Mouse (Mus musculus) layer of hippocampus, adult 9-11 months (tissue): ENCODE results near the gene Olfr24.
"Not testable (repeated sequence)": the region's sequence is repeated elsewhere in the genome, so short reads cannot be mapped to it uniquely, and the experiment has no call there.

ENCODE experiments used
- DNase-seq: peaks from one replicate; pipeline ENCODE4 v3.0.0; 2022

Gene Olfr24

GRCm38 (mm10) chr9:18763896-18764295 is at the start of gene Olfr24:
Olfr24 (minus strand) TSS chr9:18763996.
- DNase-seq, result no peak

- no peak for DNase-seq
Measured at GRCm38 (mm10) chr9:18785316-18785715, 21.5 kb upstream of the Olfr24 start.

- DNase-seq, result peak; percentile 60
Measured at GRCm38 (mm10) chr9:18779476-18779875, 15.7 kb upstream of the Olfr24 start.

- no peak for DNase-seq
Measured at GRCm38 (mm10) chr9:18778981-18779380, 15.2 kb upstream of the Olfr24 start.

DNA sequence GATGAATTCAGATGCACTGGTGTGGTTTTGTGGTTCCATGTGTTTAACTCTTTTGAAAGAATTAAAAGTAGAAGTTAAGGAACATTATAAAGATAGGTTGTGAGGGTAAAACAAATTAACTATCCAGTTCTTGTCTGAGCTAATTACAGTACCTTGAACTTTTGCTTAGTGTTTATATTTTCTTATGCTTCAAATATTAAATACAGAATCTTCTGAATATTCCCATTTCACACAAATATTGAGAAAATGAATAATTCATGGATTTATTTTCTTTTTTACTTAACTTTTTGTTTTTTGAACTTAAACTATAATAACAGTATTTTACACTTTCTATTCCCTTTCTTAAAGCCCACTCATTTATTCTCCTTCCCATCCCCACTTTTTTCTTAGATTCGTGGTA is 8.2 kb downstream of the Olfr24 start:
- no peak for DNase-seq

DNA sequence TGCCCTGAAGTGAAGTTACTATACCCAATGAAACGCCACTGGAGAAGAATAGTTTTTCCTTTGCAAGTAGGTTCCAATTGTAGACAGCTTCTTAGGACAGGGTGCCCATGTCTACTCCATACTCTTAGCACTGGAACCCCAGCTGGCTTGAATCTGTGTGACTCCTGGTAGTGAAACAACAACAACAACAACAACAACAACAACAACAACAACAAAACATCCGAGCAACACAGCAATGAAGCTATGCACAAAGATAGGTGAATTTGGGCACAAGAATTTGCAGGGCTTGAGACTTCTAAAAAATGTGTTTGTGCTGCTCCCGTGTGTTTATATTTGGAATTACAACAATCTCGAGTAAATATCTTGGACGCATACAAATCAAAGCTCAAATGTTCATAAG is 19.2 kb downstream of the Olfr24 start:
- no peak for DNase-seq

DNA sequence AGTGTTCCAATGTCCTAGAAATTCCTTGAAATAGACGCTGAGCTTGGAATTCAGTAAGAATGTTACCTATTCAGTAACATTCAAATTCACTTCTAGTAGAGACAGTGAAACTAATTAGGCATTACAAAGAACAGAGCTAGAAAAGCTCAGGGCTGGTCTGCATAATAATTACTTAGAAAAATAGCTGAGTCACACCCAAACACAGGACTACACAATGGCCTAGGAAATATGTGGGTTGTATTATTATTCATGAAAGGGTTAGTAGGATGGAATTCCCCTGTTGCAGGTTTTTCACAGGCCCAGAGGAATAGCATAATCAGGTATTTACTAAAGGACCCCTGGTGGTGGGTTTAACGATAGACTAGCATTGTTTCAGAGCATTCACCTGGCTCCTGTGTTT is 29.6 kb downstream of the Olfr24 start:
- not testable (repeated sequence) for DNase-seq

GRCm38 (mm10) chr9:18722712-18723099 is 41.1 kb downstream of the Olfr24 start:
- no peak for DNase-seq

DNA sequence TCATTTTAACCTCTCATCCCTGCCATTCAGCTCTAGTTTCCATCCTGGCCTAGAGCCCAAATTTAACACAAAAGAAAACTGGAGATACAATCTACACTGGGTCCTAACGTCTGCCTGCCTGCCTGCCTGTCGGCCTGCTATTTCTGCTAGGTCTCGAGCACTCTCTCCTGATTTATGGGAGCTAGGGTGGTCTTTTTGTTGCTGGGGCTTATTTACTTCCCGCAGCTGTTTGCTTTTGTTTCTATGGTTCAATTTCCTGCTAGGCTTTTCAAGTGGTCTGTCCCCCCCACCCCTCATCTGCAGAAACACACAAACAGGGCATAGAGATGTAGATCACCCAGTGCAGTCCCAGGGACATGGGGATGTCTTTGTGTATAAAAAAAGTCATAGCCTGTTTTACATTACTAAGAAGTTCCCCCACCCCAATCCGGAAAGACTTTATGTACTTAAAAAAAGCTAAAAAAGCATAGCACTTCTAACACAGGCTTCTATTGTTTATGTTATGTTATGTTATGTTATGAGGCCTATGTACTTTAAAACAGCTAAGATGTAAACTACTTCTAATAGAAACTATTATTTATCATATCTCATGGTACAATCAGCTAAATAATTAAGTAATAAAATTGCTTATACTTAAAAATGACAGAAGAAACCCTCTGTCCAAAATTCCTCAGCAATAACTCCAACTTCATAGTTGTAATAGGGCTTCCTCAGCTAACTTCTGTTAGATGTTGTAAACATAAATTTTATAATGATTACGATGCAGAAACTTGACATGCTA is 41.7 kb downstream of the Olfr24 start:
- no peak for DNase-seq

- no peak for DNase-seq
Measured at GRCm38 (mm10) chr9:18721011-18721410, 42.8 kb downstream of the Olfr24 start.

DNA sequence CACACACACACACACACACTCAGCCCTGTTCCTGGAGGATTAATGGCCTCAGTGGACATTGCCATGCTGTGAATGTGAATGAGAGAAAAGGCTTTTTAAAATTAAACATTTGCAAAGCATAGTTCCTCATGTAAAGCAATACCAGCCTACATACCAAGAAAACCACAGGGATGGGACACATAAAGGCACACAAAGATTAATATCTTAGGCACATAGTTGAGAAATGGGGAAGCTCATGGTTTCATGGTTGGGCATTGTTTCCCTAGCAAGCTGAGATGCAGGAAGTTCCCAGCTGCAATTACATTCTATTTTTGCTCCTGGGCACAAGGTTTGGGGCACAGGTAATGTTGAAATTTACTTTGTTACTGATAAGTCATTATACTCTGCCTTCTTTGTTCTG is 58.2 kb downstream of the Olfr24 start:
- no peak for DNase-seq
